ENCODE assay signal across 17 mouse cellular contexts in genomic region chr14:23602054-23602453, GRCm38 (mm10).
"Had no signal": no experiment of that assay in that cellular context is flagged by ENCODE, and none has a peak within 500 bp of the region (broad histone marks: within the 10 kb centered on the region; RNA-seq: fewer than 3 reads in every experiment).

No protein-coding gene starts in this region.

- H3K9ac ChIP-seq: liver, embryonic 13.5 days; neural tube, embryonic 12.5 days; neural tube, embryonic 15.5 days had no signal

- H3K27ac ChIP-seq: kidney, postnatal 0 days; liver, embryonic 13.5 days; neural tube, embryonic 12.5 days; stomach, postnatal 0 days had no signal

- H3K4me3 ChIP-seq: liver, embryonic 13.5 days; neural tube, embryonic 12.5 days; neural tube, embryonic 15.5 days had no signal

- H3K4me1 ChIP-seq: liver, embryonic 13.5 days; neural tube, embryonic 12.5 days; neural tube, embryonic 15.5 days had no signal

- DNase-seq: kidney, adult 2 months; kidney, postnatal 25 days; liver, embryonic 13.5 days; lung, adult 2 months; lung, postnatal 14 days; lung, postnatal 4 days; right cerebral cortex, adult 18-20 months; right cerebral cortex, postnatal 14 days; right cerebral cortex, postnatal 4 days; thymus, adult 2 months; thymus, postnatal 14 days; thymus, postnatal 4 days had no signal

- H3K9me3 ChIP-seq: liver, embryonic 13.5 days; neural tube, embryonic 12.5 days; neural tube, embryonic 15.5 days had no signal

- H3K36me3 ChIP-seq: liver, embryonic 13.5 days; neural tube, embryonic 12.5 days; neural tube, embryonic 15.5 days had no signal

- H3K4me2 ChIP-seq: liver, embryonic 13.5 days; midbrain, embryonic 11.5 days; neural tube, embryonic 12.5 days; neural tube, embryonic 15.5 days had no signal

- H3K27me3 ChIP-seq: liver, embryonic 13.5 days; neural tube, embryonic 12.5 days; neural tube, embryonic 15.5 days had no signal
